Mouse (Mus musculus): ENCODE data around the gene Tmem135.

- TF ChIP-seq POLR2A (IDR thresholded peaks at IDR 0.05; ENCODE audit: insufficient read depth, low read depth, low read length) (no peak), CTCF (IDR thresholded peaks at IDR 0.05; ENCODE audit: insufficient read depth, low read depth, low read length) (no peak)
Measured at GRCm38 (mm10) chr7:89205402-89205801, 198.6 kb downstream of the Tmem135 start.
